Mouse (Mus musculus) T-helper 17 cell (primary cell): ENCODE data around the gene S100a4.

ENCODE experiments used
- in situ Hi-C, 2 experiments: fragments of 300-600 bp; cut with MboI, MseI; formaldehyde crosslinking; loops; 1 replicate in 1 of 2; 2 replicates in 1 of 2; pipeline ENCODE4 v1.15.1; 2025; ENCODE audit warnings: high pct_unique_total_duplicates in 2 of 2

Gene S100a4

DNA sequence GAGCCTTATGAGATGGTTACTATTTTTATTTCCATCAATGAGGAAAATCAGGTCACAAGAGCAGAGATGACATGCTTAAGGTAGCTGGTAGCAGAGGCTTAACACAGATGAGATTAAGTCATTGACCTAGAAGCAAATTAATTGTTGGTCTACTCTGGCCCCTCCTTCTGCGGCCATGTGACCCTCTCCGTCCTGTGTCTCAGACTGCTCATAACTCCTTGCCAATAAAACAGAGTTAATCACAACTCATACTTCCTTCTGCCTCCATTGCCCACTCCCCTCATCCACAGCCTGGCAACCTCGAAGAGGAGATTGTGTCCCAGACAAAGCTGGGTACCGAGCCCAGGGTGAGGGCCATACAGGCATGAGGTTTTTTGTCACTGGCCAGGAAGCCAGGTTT lies 5.4 kb upstream of the S100a4 start:
- in situ Hi-C loops: no loop called here

DNA sequence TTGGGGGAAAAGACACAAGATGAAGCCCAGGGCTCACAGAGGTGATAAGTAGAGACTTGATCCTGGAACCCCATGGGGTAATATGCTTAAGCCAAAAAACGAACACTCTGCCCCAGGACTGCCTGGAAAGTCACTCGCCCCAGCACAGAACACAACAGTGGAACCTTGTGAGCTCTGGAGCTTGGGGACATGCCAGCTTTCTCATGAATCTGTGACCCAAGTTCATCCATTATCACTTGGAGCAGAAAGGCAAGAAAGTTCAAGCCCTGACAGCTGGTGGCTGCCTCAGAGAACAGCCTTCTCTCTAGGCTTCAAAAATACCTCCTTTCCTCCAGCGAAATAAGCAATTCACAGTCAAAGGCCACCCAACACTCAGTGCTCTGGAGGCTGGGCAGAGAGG lies 4.2 kb upstream of the S100a4 start:
- in situ Hi-C loops: no loop called here

DNA sequence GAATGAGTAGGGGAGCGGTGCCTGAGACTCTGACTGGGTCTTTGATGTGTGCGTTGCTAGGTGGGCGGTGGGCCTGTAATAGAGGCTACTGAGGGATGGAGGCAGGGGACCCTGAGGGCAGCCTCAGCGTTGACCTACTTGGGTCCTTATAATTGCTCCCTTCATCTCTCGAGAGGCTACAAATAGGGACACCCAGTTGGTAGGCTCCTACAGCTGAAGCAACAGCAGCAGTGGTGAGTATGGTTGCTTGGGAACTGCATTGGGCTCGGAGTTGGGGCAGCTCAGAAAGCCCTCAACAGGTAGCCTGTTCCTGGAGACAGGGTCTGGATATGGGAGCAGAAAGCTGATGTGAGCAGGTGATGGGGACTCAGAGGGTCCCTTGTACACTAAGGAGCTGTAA lies 3.5 kb upstream of the S100a4 start:
- in situ Hi-C loops: loop anchor here (10.0 kb wide), 2 partner anchors 885 to 1355 kb away; partner anchors contain the start of genes Adar (in 1 of the 2), Krtcap2 (in 1 of the 2) and Trim46 (in 1 of the 2)

DNA sequence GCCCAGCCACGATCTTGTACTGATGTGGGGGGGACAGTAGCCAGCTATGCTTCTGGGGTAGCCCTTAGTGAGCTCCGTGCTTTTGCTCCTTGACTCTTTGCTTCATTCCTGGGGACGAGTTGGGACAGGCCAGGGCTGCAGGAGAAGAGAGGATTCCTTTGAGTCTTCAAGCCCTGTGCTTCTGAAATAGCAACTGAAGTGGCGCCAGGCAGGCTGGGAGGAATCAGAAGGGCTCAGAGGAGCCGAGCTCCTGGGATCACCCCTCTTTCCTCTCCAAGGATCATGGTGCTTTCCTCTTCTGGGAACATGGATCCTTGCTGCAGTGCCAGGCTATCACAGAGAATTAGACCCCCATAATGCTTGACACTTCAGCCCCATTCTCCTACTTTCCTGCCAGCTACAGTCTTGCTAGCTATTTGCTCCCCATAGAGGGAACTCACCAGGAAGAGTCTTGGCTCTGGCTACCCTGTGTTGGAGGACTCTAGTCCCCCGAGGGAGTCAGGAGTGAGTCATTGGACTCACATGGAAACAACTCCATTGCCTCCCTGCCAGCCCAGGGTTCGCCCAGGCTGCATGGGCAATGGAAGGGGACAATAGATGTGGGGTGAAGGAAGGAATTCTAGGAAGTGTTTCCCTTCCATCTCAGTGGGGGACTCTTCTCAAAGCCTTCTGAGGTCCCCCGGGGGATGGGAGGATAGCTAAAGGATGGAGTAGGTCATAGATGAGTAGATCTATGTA lies 2.9 kb upstream of the S100a4 start:
- in situ Hi-C loops: loop anchor here (10.0 kb wide), 2 partner anchors 886 to 1356 kb away; partner anchors contain the start of genes Adar (in 1 of the 2), Krtcap2 (in 1 of the 2) and Trim46 (in 1 of the 2)

DNA sequence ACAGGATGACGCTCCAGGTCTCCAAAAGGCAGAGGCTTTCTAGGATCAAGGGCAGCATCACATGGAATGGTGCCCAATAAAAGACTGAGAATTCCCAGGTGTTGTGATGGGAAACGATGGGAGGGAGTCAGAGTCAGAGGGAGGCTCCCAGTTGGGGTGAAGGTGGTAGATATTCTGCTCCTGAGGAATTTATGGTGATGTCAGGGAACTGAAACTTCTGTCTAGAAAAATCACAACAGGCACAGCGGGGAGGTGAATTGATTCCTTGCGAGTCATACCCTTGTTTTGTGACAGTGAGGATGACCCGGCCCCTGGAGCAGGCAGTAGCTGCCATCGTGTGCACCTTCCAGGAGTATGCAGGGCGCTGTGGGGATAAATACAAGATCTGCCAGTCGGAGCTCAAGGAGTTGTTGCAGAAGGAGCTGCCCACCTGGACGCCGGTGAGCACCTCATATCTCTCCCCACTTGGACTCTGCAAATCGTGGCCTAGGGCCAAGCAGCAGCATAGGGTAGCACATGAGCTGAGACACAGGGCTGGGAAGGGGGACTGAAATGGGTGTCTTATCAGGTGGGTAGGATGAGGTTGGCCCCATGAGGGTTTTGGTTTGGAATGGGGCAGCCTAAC lies 2.0 kb upstream of the S100a4 start, which contains the start of gene Gm42674:
Gene Gm42674, plus strand, starts transcription at position 419 of the 625 bp plus-strand sequence.
- in situ Hi-C loops: loop anchor here (10.0 kb wide), 2 partner anchors 887 to 1357 kb away; partner anchors contain the start of genes Adar (in 1 of the 2), Krtcap2 (in 1 of the 2) and Trim46 (in 1 of the 2)

DNA sequence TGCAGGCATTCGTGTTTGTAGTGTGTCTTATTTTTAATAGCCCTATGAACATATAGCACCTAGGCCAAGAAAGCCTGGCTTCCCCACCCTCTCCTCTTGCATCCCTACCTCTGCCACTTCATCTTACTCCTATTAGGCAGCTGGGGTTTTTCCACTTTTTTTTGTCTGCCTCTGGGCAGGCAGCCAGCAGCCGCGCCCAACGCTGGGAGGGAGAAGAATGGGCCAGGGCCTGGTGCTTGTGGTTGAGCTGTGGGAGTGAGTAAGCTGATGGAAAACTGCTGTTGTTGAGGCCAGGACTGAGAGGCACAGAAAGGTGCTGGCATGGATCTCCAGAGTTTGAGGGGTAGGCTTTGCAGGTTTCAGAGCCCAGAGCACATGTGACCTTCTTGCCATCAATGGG lies 845 bp downstream of the S100a4 start:
- in situ Hi-C loops: loop anchor here (10.0 kb wide), 2 partner anchors 890 to 1360 kb away; partner anchors contain the start of genes Adar (in 1 of the 2), Krtcap2 (in 1 of the 2) and Trim46 (in 1 of the 2)

GRCm38 (mm10) chr3:90605049-90605448 lies 1.5 kb downstream of the S100a4 start:
- in situ Hi-C loops: loop anchor here (10.0 kb wide), 2 partner anchors 890 to 1360 kb away; partner anchors contain the start of genes Adar (in 1 of the 2), Krtcap2 (in 1 of the 2) and Trim46 (in 1 of the 2)

GRCm38 (mm10) chr3:90605736-90606135 lies 2.2 kb downstream of the S100a4 start:
- in situ Hi-C loops: loop anchor here (10.0 kb wide), 2 partner anchors 891 to 1361 kb away; partner anchors contain the start of genes Adar (in 1 of the 2), Krtcap2 (in 1 of the 2) and Trim46 (in 1 of the 2)

DNA sequence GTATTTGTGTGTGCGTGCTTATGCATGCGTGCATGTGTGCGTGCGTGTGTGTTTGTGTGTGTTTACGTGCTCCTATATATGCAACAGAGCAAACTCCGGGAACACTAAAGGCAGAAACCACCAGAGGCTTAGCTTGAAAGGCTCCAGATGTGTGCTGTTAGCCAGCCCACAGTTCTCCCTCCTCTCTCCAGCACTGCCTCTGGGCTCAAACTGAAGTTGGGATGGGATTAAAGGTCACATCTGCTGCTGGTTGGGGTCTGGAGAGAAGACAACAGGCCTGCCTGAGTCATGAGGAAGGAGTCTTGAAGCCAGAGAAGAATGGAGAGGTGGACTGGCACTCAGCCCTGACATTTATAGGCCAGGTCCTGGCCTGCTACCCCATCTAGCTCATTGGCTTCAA lies 2.6 kb downstream of the S100a4 start:
- in situ Hi-C loops: loop anchor here (10.0 kb wide), 2 partner anchors 891 to 1361 kb away; partner anchors contain the start of genes Adar (in 1 of the 2), Krtcap2 (in 1 of the 2) and Trim46 (in 1 of the 2)

- in situ Hi-C loops: loop anchor here (10.0 kb wide), 2 partner anchors 893 to 1363 kb away; partner anchors contain the start of genes Adar (in 1 of the 2), Krtcap2 (in 1 of the 2) and Trim46 (in 1 of the 2)
Observed at GRCm38 (mm10) chr3:90607361-90607760, 3.8 kb downstream of the S100a4 start.

- in situ Hi-C loops: loop anchor here (10.0 kb wide), 2 partner anchors 893 to 1363 kb away; partner anchors contain the start of genes Adar (in 1 of the 2), Krtcap2 (in 1 of the 2) and Trim46 (in 1 of the 2)
Observed at GRCm38 (mm10) chr3:90608223-90608622, 4.7 kb downstream of the S100a4 start, which contains the start of gene S100a5. Gene S100a5, plus strand, starts transcription at chr3:90608523.

DNA sequence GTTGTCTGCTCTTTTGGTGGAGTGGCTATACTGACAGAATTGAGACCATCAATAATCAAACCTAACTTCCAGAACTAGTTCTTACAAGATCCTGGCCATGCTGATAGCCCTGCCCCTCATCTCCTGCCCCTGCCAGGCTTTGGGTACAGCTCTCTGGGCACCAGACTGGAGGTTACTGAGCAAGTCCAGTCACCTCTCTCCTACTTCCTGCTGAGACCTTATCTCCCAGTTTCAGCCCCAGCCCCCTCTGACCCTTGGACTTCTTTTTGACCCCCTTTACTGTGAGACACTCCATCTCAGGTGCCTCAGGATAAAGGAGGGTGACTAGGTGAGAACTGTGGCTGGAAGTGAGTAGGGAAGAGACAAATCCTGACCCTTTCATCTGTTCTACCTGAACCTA lies 5.5 kb downstream of the S100a4 start:
- in situ Hi-C loops: loop anchor here (10.0 kb wide), 2 partner anchors 894 to 1364 kb away; partner anchors contain the start of genes Adar (in 1 of the 2), Krtcap2 (in 1 of the 2) and Trim46 (in 1 of the 2)

DNA sequence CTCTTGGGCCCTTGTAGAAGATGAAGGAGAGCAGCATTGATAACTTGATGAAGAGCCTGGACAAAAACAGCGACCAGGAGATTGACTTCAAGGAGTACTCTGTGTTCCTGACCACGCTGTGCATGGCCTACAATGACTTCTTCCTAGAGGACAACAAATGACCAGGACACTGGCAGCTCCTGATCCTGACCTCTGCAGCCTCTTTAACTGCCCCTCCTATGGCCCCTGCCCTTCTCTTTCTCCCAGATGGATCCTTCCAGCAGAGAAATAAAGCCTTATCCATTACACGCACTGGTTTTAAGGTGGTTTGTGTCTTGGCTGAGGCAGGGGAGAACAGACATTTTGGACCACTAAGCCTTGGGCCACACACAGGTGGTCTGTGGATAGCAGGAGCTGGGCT lies 7.9 kb downstream of the S100a4 start:
- in situ Hi-C loops: loop anchor here (5.0 kb wide), 1 partner anchor 94 kb away; no protein-coding TSS in a partner anchor

DNA sequence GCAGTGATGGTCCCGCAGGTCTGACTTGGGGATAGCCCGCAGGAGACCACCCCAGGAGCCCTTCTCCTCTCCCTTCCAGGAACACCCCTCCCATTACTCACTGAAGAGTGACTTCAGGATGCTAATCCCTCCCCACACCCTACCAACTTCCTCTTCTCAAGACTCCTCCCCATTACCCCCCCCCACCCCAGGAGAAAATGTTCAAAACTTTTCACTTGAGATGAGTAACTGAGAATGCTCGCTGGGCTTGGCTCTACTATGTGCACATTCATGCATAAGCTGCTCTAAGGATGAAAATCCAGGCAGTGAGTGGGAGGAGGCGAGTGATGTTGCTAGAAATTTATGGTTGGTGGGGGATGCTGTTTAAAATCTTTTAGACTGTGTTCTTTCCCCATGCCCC lies 8.5 kb downstream of the S100a4 start:
- in situ Hi-C loops: loop anchor here (5.0 kb wide), 1 partner anchor 95 kb away; no protein-coding TSS in a partner anchor

GRCm38 (mm10) chr3:90612728-90613291 lies 9.2 kb downstream of the S100a4 start, which contains the start of gene S100a6:
Gene S100a6, plus strand, starts transcription at chr3:90612882.
- in situ Hi-C loops: loop anchor here (5.0 kb wide), 1 partner anchor 96 kb away; no protein-coding TSS in a partner anchor

DNA sequence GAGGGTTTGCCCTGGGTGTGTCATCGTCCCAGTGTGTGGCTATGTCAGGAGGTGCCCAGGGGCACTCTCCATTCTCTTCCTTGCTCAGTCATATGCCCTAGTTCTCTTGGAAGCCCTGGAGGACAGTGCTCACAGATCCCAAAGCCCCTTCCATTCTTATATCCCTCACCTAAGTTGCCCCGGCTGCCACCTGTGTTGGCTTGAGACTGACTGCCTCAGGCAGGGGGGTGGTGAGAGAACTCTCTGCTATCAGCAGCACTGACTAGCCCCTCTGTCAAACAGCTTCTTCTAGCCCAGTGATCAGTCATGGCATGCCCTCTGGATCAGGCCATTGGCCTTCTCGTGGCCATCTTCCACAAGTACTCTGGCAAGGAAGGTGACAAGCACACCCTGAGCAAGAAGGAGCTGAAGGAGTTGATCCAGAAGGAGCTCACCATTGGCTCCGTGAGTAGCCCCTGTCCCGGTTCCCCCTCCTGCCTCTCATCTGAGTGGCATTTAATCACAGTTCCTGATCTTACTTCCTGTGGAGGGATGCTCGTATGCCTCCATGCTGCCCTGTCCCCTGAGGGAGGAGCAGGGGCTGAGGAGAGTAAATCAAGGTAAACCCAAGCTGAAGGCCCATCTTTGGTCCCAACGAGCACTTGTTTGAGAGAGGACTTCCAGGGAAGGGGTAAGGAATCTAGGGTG lies 10.0 kb downstream of the S100a4 start:
- in situ Hi-C loops: loop anchor here (5.0 kb wide), 1 partner anchor 96 kb away; no protein-coding TSS in a partner anchor

- in situ Hi-C loops: loop anchor here (5.0 kb wide), 1 partner anchor 97 kb away; no protein-coding TSS in a partner anchor
Observed at GRCm38 (mm10) chr3:90614148-90614530, 10.6 kb downstream of the S100a4 start.

DNA sequence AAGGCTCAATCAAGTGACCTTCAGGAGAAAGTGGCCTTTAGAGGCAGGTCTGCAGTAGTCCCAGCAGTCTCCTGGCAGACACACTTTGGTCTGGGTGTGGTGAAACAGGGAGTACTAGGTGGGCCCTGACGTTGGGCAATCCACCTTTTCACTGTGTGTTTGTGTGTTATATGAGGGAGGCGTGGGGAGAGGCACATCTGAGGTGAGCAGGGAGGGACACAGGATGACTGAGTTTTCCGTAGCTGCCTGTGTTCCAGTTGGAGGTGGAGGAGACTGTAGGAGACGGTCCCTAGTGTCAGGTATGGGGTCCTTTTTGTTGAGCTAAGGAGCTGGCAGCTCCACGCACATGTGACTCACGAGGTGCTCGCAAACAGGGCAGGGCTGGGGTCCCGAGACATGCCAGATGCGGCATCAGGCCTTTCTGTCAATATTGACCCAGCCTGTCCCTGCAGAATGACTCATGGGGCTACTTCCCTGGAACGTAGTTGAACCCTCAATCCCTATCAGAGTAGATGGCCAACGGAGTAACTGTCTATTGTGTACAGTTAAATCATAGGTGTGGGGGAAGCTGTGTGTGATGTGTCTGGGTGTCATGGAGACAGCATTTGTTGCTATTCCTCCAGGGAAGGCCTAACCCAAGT lies 11.2 kb downstream of the S100a4 start:
- in situ Hi-C loops: loop anchor here (5.0 kb wide), 2 partner anchors 32 to 97 kb away; no protein-coding TSS in a partner anchor

GRCm38 (mm10) chr3:90615415-90615814 lies 11.8 kb downstream of the S100a4 start:
- in situ Hi-C loops: loop anchor here in 1 of 2 experiments (5.0 kb wide), 1 partner anchor 33 kb away; no protein-coding TSS in a partner anchor
